Mouse (Mus musculus) heart, embryonic 14.5 days (tissue): ENCODE data around the gene Plekhs1. TPM values are rescaled to one million over a fixed set of nuclear protein-coding genes. Genes with fewer than 3 reads are reported as not detected.

Experiments
- ATAC-seq: fragments of 200-750 bp; cut with Nextera tagmentation; 2 replicates; pipeline ENCODE4 v1.8.0; 2017; ENCODE audit warnings: low read depth, moderate TSS enrichment; ENCODE audit not compliant: insufficient number of reproducible peaks, insufficient read depth, low FRiP score
- H3K27ac ChIP-seq, 2 experiments: fragments of 200-500 bp in 1 of 2; fragments of 300-500 bp in 1 of 2; sonication (generic) in 1 of 2; replicated peaks in 1 of 2; 2 replicates each; pipeline ENCODE4 v1.5.1; 2012 to 2014; ENCODE audit warnings: low read depth in 2 of 2, low read length in 2 of 2, control low read depth in 1 of 2, mild to moderate bottlenecking in 1 of 2, mixed read lengths in 1 of 2; ENCODE audit not compliant: control insufficient read depth in 1 of 2, insufficient read depth in 1 of 2
- H3K27me3 ChIP-seq: fragments of 300-500 bp; sonication (generic); 2 replicates; pipeline ENCODE4 v1.6.1; 2014; ENCODE audit warnings: mild to moderate bottlenecking, low read length, control low read depth; ENCODE audit not compliant: control insufficient read depth, insufficient read depth
- H3K36me3 ChIP-seq: fragments of 300-500 bp; sonication (generic); 2 replicates; pipeline ENCODE4 v1.6.1; 2014; ENCODE audit warnings: mild to moderate bottlenecking, control low read depth, low read length, mixed read lengths; ENCODE audit not compliant: control insufficient read depth, insufficient read depth
- H3K4me1 ChIP-seq, 2 experiments: fragments of 200-500 bp in 1 of 2; fragments of 300-500 bp in 1 of 2; sonication (generic) in 1 of 2; 2 replicates each; pipeline ENCODE4 v1.6.1; 2012 to 2014; ENCODE audit warnings: low read length in 2 of 2, control low read depth in 1 of 2, mixed read lengths in 1 of 2; ENCODE audit not compliant: control insufficient read depth in 2 of 2, insufficient read depth in 2 of 2
- H3K4me2 ChIP-seq: fragments of 300-500 bp; sonication (generic); 2 replicates; pipeline ENCODE4 v1.6.1; 2014; ENCODE audit warnings: mild to moderate bottlenecking, low read length
- H3K4me3 ChIP-seq, 2 experiments: fragments of 200-500 bp in 1 of 2; fragments of 300-500 bp in 1 of 2; sonication (generic) in 1 of 2; 2 replicates each; pipeline ENCODE4 v1.5.1; 2012 to 2014; ENCODE audit warnings: low read length in 2 of 2, mild to moderate bottlenecking in 2 of 2, control low read depth in 1 of 2, low read depth in 1 of 2, moderate library complexity in 1 of 2; ENCODE audit not compliant: control insufficient read depth in 1 of 2, insufficient read depth in 1 of 2
- H3K9ac ChIP-seq: fragments of 300-500 bp; sonication (generic); 2 replicates; pipeline ENCODE4 v1.6.1; 2014; ENCODE audit warnings: mild to moderate bottlenecking, low read length
- H3K9me3 ChIP-seq: fragments of 300-500 bp; sonication (generic); 2 replicates; pipeline ENCODE4 v1.6.1; 2016; ENCODE audit warnings: low read length, control low read depth; ENCODE audit not compliant: control insufficient read depth
- WGBS: fragments of 180-500 bp; shearing (Covaris S2); extraction: QIAGEN DNeasy Blood & Tissue Kit; methylation state at CpG from one replicate; pipeline ENCODE4 v1.1.7; 2014; 5-methylcytosine and 5-hydroxymethylcytosine counted together
- polyA plus RNA-seq: library from polyadenylated mRNA; unstranded; fragments of >200 nt; fragmentation: Nextera tagmentation; extraction: Ambion mirVana; gene quantifications from 2 replicates; pipeline ENCODE4 v1.2.1, GENCODE M21; 2014

The Plekhs1 gene
- polyA plus RNA-seq, 1 experiment from 2014 or later, result not detected

DNA sequence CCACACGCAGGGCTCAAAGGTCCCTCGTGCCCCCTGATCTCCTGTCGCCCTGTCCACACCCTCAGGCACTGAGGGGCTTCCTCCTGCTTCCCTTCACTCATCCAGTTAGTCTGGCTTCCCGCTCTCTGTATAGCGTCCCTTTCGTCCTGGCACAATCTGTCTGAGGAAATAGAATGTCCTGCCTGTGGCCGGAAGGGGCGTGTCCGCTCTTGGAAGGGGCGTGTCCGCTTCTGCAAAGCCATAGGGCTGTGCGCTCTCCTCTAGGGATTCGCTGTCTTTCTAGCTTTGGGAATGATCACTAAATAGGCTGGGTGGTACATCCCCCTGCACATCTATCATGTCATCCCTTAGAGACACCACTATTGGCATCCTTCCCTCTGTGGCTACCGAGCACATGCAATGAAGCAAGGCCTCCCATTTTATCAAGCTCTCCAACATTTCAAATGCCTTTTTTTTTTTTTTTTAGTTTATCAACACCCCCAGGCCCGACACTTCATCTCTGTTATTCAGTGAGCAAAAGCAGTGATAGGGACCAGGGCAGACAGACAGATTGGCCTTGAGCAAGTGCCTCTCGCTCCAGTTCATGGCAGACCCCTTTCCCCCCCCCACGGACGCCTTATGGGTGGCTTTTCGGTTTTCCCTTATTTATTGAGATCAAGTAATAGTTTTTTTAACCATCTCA is 13.6 kb downstream of the Plekhs1 start:
- 39% methylated on average over 19 of the region's 19 CpGs for WGBS
- H3K9me3 ChIP-seq, result no peaks in the 10 kb centered on the region
- H3K4me3 ChIP-seq, result peak overlapping the region; percentile 14 to 32; a peak in 3 of 4 replicates
- no peak for ATAC-seq
- H3K4me1 ChIP-seq, result peaks cover 6 to 7% of the 10 kb centered on the region in 2 experiments
- peak overlapping the region; percentile 56 for H3K4me2 ChIP-seq
- H3K27ac ChIP-seq, result no peak overlapping the region
- H3K9ac ChIP-seq, result no peak overlapping the region
- H3K27me3 ChIP-seq, result no peaks in the 10 kb centered on the region
- no peaks in the 10 kb centered on the region for H3K36me3 ChIP-seq

DNA sequence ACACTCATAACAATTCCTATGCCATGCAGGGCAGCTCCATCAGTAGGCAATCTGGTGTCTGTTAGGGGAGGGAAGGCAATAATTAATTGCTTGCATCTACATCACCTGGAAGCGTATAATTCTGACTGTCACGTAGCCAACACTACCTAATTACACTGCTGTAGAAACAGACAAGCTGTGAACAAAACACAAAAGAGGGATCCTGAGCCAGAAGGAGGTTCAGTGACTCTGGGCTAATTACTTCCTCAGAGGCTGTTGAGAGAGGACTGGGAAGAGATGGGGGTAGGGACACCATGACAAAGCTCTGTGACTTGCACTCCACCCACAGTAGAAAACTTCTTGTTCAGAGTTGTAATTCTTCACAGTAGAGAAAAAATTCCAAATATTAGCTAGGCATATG is 15.1 kb downstream of the Plekhs1 start:
- WGBS, result 76% methylated on average over 2 of the region's 2 CpGs
- no peaks in the 10 kb centered on the region for H3K36me3 ChIP-seq
- no peak overlapping the region for H3K9ac ChIP-seq
- ATAC-seq, result no peak
- no peak overlapping the region for H3K27ac ChIP-seq
- no peak overlapping the region for H3K4me3 ChIP-seq
- no peaks in the 10 kb centered on the region for H3K9me3 ChIP-seq
- H3K4me1 ChIP-seq, result peaks cover 6 to 7% of the 10 kb centered on the region in 2 experiments
- no peaks in the 10 kb centered on the region for H3K27me3 ChIP-seq
- H3K4me2 ChIP-seq, result no peak overlapping the region

GRCm38 (mm10) chr19:56477253-56477652 is 15.8 kb downstream of the Plekhs1 start:
- no peaks in the 10 kb centered on the region for H3K9me3 ChIP-seq
- no peak overlapping the region for H3K4me2 ChIP-seq
- no peak for ATAC-seq
- H3K36me3 ChIP-seq, result no peaks in the 10 kb centered on the region
- peaks cover 6 to 7% of the 10 kb centered on the region in 2 experiments for H3K4me1 ChIP-seq
- H3K4me3 ChIP-seq, result no peak overlapping the region
- H3K27me3 ChIP-seq, result no peaks in the 10 kb centered on the region
- 76% methylated on average over 5 of the region's 5 CpGs for WGBS
- H3K27ac ChIP-seq, result no peak overlapping the region
- H3K9ac ChIP-seq, result no peak overlapping the region

DNA sequence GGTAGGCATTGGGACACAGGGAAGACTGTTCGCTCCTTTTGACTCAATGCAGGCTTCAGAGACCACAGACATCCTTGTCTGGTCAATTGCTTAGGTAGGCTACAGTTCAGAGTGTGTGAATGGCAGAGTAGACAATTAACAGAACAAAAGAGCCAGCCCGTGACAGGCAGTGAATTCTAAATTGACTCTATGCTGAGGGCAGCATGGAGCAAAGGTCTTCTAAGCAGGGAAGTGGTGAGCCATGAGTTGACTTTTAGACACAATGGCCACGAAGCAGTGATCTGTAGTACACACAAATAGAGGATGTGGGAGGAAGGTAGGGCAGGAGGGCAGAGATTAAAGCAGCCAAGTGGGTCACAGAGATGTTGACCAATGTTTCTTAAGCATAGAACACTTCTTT is 16.4 kb downstream of the Plekhs1 start:
- ATAC-seq, result no peak

GRCm38 (mm10) chr19:56484630-56485375 is 23.4 kb downstream of the Plekhs1 start:
- no peaks in the 10 kb centered on the region for H3K9me3 ChIP-seq
- H3K27me3 ChIP-seq, result no peaks in the 10 kb centered on the region
- no peak overlapping the region for H3K9ac ChIP-seq
- peaks cover 11 to 12% of the 10 kb centered on the region in 2 experiments for H3K4me1 ChIP-seq
- ATAC-seq, result no peak
- no peaks in the 10 kb centered on the region for H3K36me3 ChIP-seq
- no peak overlapping the region for H3K4me2 ChIP-seq
- 55% methylated on average over 13 of the region's 13 CpGs for WGBS
- H3K27ac ChIP-seq, result no peak overlapping the region
- no peak overlapping the region for H3K4me3 ChIP-seq

More for the DNA sequence above, 16.4 kb downstream of the Plekhs1 start:
- Histone ChIP-seq H3K27me3 (no peaks in the 10 kb centered on the region), H3K9me3 (no peaks in the 10 kb centered on the region), H3K4me3 (no peak overlapping the region), H3K4me1 (peaks cover 6 to 7% of the 10 kb centered on the region in 2 experiments), H3K36me3 (no peaks in the 10 kb centered on the region), H3K4me2 (no peak overlapping the region), H3K27ac (no peak overlapping the region), H3K9ac (no peak overlapping the region)
- WGBS, result 70% methylated on average over 3 of the region's 3 CpGs

GRCm38 (mm10) chr19:56485376-56486271 is 24.2 kb downstream of the Plekhs1 start:
- Histone ChIP-seq H3K4me3 (no peak overlapping the region), H3K27me3 (no peaks in the 10 kb centered on the region), H3K9ac (no peak overlapping the region), H3K4me1 (peaks cover 11 to 12% of the 10 kb centered on the region in 2 experiments), H3K36me3 (no peaks in the 10 kb centered on the region), H3K9me3 (no peaks in the 10 kb centered on the region), H3K4me2 (no peak overlapping the region), H3K27ac (no peak overlapping the region; a peak in 1 of 4 replicates)
- WGBS, result 69% methylated on average over 13 of the region's 13 CpGs
- ATAC-seq, result no peak

GRCm38 (mm10) chr19:56486926-56487325 is 25.5 kb downstream of the Plekhs1 start:
- H3K27me3 ChIP-seq, result no peaks in the 10 kb centered on the region
- no peaks in the 10 kb centered on the region for H3K36me3 ChIP-seq
- H3K9me3 ChIP-seq, result no peaks in the 10 kb centered on the region
- H3K4me2 ChIP-seq, result no peak overlapping the region
- H3K27ac ChIP-seq, result no peak overlapping the region
- ATAC-seq, result no peak
- H3K9ac ChIP-seq, result no peak overlapping the region
- H3K4me1 ChIP-seq, result peaks cover 11 to 12% of the 10 kb centered on the region in 2 experiments
- 61% methylated on average over 7 of the region's 7 CpGs for WGBS
- no peak overlapping the region for H3K4me3 ChIP-seq
